Mouse (Mus musculus): ENCODE measurements at regions not wholly inside any gene's neighbourhood (a gene's known extent, or its start where the extent isn't known, plus 50 kb on each side); places are given as distances from the start of the nearest gene placed in this dataset.

DNA sequence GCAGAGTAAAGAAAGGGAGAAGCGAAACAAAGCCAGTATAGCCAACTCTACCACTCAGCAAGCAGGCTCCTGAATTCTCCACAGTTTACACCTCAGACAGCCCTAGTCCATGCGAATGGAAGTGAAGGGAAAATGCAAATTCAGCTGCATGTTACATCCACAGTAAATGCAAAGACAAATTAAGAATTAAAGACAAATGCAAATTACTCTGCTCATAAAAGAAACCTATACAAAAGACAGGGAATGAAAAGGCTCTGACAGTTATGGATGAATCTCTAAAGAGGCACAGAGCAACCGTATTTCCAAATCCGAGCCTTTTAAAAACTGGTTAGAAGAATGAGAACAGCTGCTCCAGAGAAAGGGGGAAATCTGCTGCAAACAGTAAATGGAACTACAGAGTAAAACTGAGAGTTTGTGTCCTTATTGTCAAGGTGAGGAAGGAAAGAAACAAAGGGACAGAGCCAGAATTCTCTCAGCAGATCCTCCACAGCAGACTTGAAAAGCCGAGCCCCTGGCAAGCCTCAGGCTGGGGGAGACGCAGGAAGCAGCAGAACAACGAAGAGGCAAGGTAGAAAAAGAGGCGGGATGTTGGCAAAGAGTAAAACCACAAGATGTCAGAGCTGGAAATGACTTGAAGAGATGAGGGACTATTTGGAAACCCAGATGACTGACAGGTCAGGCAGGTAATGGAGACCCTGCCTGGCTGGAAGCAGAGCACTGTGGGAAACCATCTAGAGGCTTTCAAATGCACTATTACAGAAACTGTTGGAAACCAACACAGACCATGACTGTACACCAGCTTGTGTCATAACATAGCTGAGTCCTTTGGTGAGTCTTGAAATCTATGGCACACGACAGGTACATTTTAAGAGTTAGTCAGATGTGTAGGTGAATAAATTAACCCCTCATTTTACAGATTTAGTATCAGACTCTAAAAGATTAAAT, 184.5 kb upstream of the Acvr2a start:
- H3K4me3 ChIP-seq (ENCODE audit: low read depth, low read length), result no peak overlapping the region
- H3K9ac ChIP-seq (ENCODE audit: low read length), result no peak overlapping the region
- no peak overlapping the region for H3K4me2 ChIP-seq (ENCODE audit: low read depth, severe bottlenecking)
- H3K36me3 ChIP-seq (ENCODE audit: control insufficient read depth, insufficient read depth, low read length), result no peaks in the 10 kb centered on the region
- DNase-seq (ENCODE audit: low spot score), result no peak
- H3K4me1 ChIP-seq (ENCODE audit: control insufficient read depth, insufficient read depth, low read length), result no peaks in the 10 kb centered on the region
- no peaks in the 10 kb centered on the region for H3K9me3 ChIP-seq (ENCODE audit: control insufficient read depth, low read length)
- WGBS, result 79% methylated on average over 9 of the region's 9 CpGs
- H3K27me3 ChIP-seq (ENCODE audit: control insufficient read depth, insufficient read depth, low read length), result no peaks in the 10 kb centered on the region
- no peak overlapping the region for H3K27ac ChIP-seq (replicated peaks; ENCODE audit: low read depth, low read length)
- ATAC-seq (ENCODE audit: insufficient number of reproducible peaks, low FRiP score, low TSS enrichment, low read depth), result no peak

DNA sequence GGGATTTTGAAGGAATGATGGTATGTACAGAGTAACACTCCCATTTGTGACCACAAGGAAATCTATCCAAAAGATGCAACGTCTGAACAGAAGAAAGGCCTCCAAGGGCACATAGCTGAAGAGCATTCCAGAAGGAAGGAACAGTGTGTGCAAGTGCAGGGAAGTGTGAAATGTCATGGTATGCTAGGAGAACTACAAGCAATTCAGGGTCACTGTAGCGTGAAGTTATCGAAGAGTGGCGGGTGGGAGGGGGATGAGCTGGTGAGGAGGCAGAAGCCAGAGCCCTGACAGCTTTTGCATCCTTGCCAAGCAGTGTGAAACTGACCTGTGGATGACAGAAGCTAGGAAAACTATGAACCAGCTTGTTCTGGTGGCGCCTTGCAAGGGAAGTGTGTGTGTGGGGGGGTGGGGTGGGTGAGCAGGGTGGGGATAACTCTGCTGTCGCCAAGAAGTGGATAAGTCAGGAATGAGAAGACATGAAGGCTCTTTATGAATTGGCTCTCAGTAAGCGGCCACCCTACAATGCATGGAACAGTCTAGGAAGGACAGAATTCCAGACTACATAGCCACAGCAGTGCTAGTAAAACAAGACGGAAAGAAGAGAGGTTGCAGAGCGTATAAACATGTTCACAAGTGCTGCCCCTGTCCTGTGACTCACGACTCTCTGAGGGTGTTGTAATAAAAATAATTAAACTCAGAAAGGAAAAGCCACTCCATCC, 179.3 kb upstream of the Acvr2a start:
- WGBS, result 73% methylated on average over 10 of the region's 10 CpGs
- no peak overlapping the region for H3K9ac ChIP-seq (ENCODE audit: low read length)
- H3K27me3 ChIP-seq (ENCODE audit: control insufficient read depth, insufficient read depth, low read length), result no peaks in the 10 kb centered on the region
- ATAC-seq (ENCODE audit: insufficient number of reproducible peaks, low FRiP score, low TSS enrichment, low read depth) (no peak), DNase-seq (ENCODE audit: low spot score) (no peak)
- H3K9me3 ChIP-seq (ENCODE audit: control insufficient read depth, low read length), result no peaks in the 10 kb centered on the region
- H3K4me2 ChIP-seq (ENCODE audit: low read depth, severe bottlenecking), result no peak overlapping the region
- H3K27ac ChIP-seq (replicated peaks; ENCODE audit: low read depth, low read length), result no peak overlapping the region
- no peak overlapping the region for H3K4me3 ChIP-seq (ENCODE audit: low read depth, low read length)
- H3K36me3 ChIP-seq (ENCODE audit: control insufficient read depth, insufficient read depth, low read length), result no peaks in the 10 kb centered on the region
- H3K4me1 ChIP-seq (ENCODE audit: control insufficient read depth, insufficient read depth, low read length), result no peaks in the 10 kb centered on the region

DNA sequence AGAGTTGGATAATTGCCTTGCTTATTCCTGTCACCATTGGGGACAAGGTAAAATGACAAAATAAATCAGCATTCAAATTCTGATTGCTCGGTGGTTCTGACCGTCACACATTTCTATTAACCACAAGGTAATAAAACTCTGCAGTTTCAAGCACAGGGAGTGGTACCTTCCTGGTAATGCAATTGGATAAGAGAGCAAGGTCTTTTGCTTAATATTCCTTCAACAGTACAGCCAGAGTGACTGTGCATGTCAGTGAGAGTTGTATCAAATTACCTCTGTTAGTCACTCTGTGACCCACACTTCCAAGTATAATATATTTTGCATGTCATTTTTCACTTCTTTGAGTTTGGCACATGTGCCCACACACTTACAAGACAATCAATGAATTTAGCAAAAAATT, 177.8 kb upstream of the Acvr2a start:
- DNase-seq (ENCODE audit: low spot score), result no peak
- Histone ChIP-seq H3K9me3 (ENCODE audit: control insufficient read depth, low read length) (no peaks in the 10 kb centered on the region), H3K4me3 (ENCODE audit: low read depth, low read length) (no peak overlapping the region), H3K27me3 (ENCODE audit: control insufficient read depth, insufficient read depth, low read length) (no peaks in the 10 kb centered on the region), H3K27ac (replicated peaks; ENCODE audit: low read depth, low read length) (no peak overlapping the region), H3K4me1 (ENCODE audit: control insufficient read depth, insufficient read depth, low read length) (no peaks in the 10 kb centered on the region), H3K36me3 (ENCODE audit: control insufficient read depth, insufficient read depth, low read length) (no peaks in the 10 kb centered on the region), H3K4me2 (ENCODE audit: low read depth, severe bottlenecking) (no peak overlapping the region), H3K9ac (ENCODE audit: low read length) (no peak overlapping the region)
- no peak for ATAC-seq (ENCODE audit: insufficient number of reproducible peaks, low FRiP score, low TSS enrichment, low read depth)
- WGBS, result 39% methylated on average over 2 of the region's 2 CpGs

DNA sequence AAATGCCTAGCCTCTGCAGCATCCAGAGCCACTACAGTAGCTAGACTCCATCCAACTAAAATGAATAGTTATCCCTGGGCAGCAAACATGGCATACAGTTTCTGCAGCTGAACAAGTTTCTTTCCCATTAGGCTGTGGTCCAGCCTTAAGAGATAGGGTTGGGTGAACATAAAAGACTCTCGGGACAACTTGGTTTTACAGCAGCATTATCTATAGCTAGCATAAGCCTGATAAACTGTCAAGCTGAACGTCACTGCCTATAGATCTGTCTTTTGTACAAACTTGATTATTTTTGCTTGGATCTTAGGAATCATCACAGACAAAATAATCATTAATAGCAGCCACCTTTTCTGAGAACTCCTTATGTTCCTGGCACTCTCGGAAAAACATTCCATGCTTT, 169.8 kb upstream of the Acvr2a start:
- Histone ChIP-seq H3K4me1 (ENCODE audit: control insufficient read depth, insufficient read depth, low read length) (no peaks in the 10 kb centered on the region), H3K36me3 (ENCODE audit: control insufficient read depth, insufficient read depth, low read length) (no peaks in the 10 kb centered on the region), H3K27ac (replicated peaks; ENCODE audit: low read depth, low read length) (no peak overlapping the region), H3K9me3 (ENCODE audit: control insufficient read depth, low read length) (no peaks in the 10 kb centered on the region), H3K4me2 (ENCODE audit: low read depth, severe bottlenecking) (no peak overlapping the region), H3K9ac (ENCODE audit: low read length) (no peak overlapping the region), H3K27me3 (ENCODE audit: control insufficient read depth, insufficient read depth, low read length) (no peaks in the 10 kb centered on the region), H3K4me3 (ENCODE audit: low read depth, low read length) (no peak overlapping the region)
- ATAC-seq (ENCODE audit: insufficient number of reproducible peaks, low FRiP score, low TSS enrichment, low read depth) (no peak), DNase-seq (ENCODE audit: low spot score) (no peak)
- WGBS, result 82% methylated on average over 3 of the region's 3 CpGs

DNA sequence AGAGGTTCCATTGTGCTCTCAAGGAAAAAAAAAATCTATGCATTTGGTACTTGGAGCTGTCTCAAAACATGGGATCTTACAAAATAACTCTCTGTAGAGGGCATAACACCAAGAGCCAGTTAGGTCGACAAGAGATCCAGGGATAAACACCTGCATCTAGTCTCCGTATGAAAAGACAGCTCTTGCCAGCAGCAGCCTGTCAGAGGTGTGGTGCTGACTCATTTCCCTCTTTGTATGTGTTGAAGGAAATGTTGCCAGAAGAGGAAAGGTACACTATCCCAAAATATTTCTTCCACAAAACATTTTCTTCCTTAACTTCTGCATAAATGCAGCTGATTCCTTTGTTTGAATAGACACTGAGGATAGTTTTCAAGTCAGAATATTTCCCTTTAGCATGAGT, 163.6 kb upstream of the Acvr2a start:
- Histone ChIP-seq H3K4me1 (ENCODE audit: control insufficient read depth, insufficient read depth, low read length) (no peaks in the 10 kb centered on the region), H3K4me3 (ENCODE audit: low read depth, low read length) (no peak overlapping the region), H3K4me2 (ENCODE audit: low read depth, severe bottlenecking) (no peak overlapping the region), H3K36me3 (ENCODE audit: control insufficient read depth, insufficient read depth, low read length) (no peaks in the 10 kb centered on the region), H3K9me3 (ENCODE audit: control insufficient read depth, low read length) (no peaks in the 10 kb centered on the region), H3K9ac (ENCODE audit: low read length) (no peak overlapping the region), H3K27me3 (ENCODE audit: control insufficient read depth, insufficient read depth, low read length) (no peaks in the 10 kb centered on the region), H3K27ac (replicated peaks; ENCODE audit: low read depth, low read length) (no peak overlapping the region)
- 58% methylated on average over 2 of the region's 2 CpGs for whole genome bisulfite sequencing
- no peak for ATAC-seq (ENCODE audit: insufficient number of reproducible peaks, low FRiP score, low TSS enrichment, low read depth)
- DNase-seq (ENCODE audit: low spot score), result no peak

DNA sequence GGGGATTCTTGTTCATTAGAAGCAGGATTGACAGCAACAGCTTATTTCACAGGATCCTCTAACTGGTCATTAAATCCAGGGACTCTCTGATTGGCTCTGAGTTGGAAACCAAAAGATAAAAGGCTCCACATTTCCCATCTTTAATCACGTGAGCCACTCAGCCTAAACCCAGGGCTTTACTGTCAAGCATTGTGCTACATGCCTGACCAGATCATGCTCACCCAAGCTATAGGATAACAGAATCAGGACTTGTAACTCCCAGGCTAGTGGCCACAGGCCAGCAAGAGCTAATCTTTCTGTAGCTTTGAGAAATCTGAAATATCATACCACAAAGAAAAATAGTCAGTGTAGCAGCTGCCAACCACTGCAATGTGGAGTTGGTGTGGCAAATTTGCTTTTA, 152.7 kb upstream of the Acvr2a start:
- ATAC-seq (ENCODE audit: insufficient number of reproducible peaks, low FRiP score, low TSS enrichment, low read depth), result no peak
- H3K4me1 ChIP-seq (ENCODE audit: control insufficient read depth, insufficient read depth, low read length), result no peaks in the 10 kb centered on the region
- no peak overlapping the region for H3K4me3 ChIP-seq (ENCODE audit: low read depth, low read length)
- no peaks in the 10 kb centered on the region for H3K9me3 ChIP-seq (ENCODE audit: control insufficient read depth, low read length)
- H3K36me3 ChIP-seq (ENCODE audit: control insufficient read depth, insufficient read depth, low read length), result no peaks in the 10 kb centered on the region
- H3K4me2 ChIP-seq (ENCODE audit: low read depth, severe bottlenecking), result no peak overlapping the region
- DNase-seq (ENCODE audit: low spot score), result no peak
- no peaks in the 10 kb centered on the region for H3K27me3 ChIP-seq (ENCODE audit: control insufficient read depth, insufficient read depth, low read length)
- H3K9ac ChIP-seq (ENCODE audit: low read length), result no peak overlapping the region
- H3K27ac ChIP-seq (replicated peaks; ENCODE audit: low read depth, low read length), result no peak overlapping the region
- 41% methylated on average over 1 of the region's 1 CpGs for WGBS

DNA sequence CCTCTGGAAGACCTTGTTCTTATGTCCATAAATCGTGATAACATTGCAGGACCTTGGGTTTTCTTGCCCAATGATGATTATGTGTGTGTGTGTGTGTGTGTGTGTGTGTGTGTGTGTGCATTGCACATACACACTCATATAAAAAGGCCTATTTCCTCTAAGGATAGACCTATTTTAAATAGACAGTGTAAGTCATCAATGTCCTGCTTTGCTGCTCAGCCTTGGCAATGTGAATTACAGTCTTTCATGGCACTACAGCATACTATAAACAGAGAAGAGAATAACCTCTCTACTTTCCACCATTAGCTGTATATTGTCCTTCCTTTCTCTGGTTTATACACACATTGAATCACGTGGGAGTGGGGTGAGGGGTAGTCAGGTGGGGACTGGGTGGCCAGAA, 148.8 kb upstream of the Acvr2a start:
- no peak overlapping the region for H3K9ac ChIP-seq (ENCODE audit: low read length)

DNA sequence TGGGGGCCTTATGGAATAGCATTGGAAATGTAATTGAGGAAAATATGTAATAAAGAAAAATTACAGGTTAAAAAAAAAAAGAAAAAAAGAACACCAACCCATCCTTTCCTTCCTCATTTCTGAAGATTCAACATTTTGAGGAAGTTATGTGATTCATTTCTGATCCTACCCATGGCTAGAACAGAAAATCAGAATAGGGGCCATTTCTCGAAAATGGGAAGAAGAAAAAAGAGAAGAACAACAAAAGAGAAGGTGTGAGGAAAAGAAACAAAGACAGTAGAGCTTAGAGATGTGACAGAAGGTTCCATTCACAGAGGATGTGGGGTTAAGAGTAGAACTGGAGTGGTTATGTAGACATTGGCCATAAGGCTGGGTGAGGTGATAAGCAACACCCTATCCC, 124.8 kb upstream of the Acvr2a start:
- no peak overlapping the region for H3K4me3 ChIP-seq (ENCODE audit: low read depth, low read length)
- no peak for ATAC-seq (ENCODE audit: insufficient number of reproducible peaks, low FRiP score, low TSS enrichment, low read depth)
- no peaks in the 10 kb centered on the region for H3K27me3 ChIP-seq (ENCODE audit: control insufficient read depth, insufficient read depth, low read length)
- 79% methylated on average over 1 of the region's 1 CpGs for WGBS
- H3K9ac ChIP-seq (ENCODE audit: low read length), result no peak overlapping the region
- no peaks in the 10 kb centered on the region for H3K36me3 ChIP-seq (ENCODE audit: control insufficient read depth, insufficient read depth, low read length)
- no peaks in the 10 kb centered on the region for H3K4me1 ChIP-seq (ENCODE audit: control insufficient read depth, insufficient read depth, low read length)
- no peak overlapping the region for H3K27ac ChIP-seq (replicated peaks; ENCODE audit: low read depth, low read length)
- H3K9me3 ChIP-seq (ENCODE audit: control insufficient read depth, low read length), result no peaks in the 10 kb centered on the region
- H3K4me2 ChIP-seq (ENCODE audit: low read depth, severe bottlenecking), result no peak overlapping the region
- no peak for DNase-seq (ENCODE audit: low spot score)

More for the DNA sequence above, 148.8 kb upstream of the Acvr2a start:
- DNase-seq (ENCODE audit: low spot score) (no peak), ATAC-seq (ENCODE audit: insufficient number of reproducible peaks, low FRiP score, low TSS enrichment, low read depth) (no peak)
- H3K4me1 ChIP-seq (ENCODE audit: control insufficient read depth, insufficient read depth, low read length), result no peaks in the 10 kb centered on the region
- no peak overlapping the region for H3K4me3 ChIP-seq (ENCODE audit: low read depth, low read length)
- WGBS, result 75% methylated on average over 2 of the region's 2 CpGs
- H3K9me3 ChIP-seq (ENCODE audit: control insufficient read depth, low read length), result no peaks in the 10 kb centered on the region
- no peaks in the 10 kb centered on the region for H3K27me3 ChIP-seq (ENCODE audit: control insufficient read depth, insufficient read depth, low read length)
- H3K36me3 ChIP-seq (ENCODE audit: control insufficient read depth, insufficient read depth, low read length), result no peaks in the 10 kb centered on the region
- H3K4me2 ChIP-seq (ENCODE audit: low read depth, severe bottlenecking), result no peak overlapping the region
- H3K27ac ChIP-seq (replicated peaks; ENCODE audit: low read depth, low read length), result no peak overlapping the region
